14 mouse cellular contexts compared by ENCODE assay signal in the genomic region with DNA sequence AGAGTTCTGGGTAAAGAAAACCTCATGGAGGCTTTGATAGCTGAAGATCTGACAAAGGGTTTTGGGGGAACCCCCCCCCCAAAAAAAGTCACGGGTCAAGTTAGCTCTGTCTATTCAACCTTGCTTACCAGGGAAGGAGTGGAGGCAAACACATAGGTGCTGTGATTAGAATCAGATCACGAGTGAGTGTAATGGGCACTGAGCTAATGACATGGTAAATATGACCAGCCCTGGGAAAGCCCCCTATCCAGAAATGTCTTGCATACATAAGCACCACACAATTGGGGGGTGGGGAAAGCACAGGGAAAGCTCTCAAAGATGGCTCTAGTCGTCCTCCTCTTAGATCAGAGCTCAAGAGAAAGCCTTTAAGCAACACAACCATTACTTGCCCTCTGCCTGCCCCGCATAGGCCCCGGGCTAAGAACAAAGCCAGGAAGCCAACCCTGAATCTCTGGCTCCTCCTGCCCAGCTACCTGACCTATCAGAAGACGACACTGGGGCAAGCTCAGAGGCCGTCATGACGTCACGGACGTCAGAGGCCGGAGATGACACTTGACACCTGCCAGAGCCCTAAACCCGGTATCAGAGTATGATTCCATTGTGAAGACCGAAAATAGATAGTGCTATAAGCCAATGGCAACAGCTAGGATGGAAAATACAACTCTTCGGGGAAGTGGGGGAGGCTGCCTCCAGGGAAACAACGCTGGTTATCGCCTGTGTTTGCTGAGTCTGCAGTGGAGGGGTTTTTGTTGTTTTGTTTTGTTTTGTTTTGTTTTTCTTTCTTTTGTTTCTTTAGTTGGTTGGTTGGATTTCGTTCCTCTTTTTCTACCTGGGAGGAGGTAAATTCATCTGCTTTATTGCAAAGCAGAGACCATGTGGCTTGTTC. TPM values are rescaled to one million over a fixed set of nuclear protein-coding genes. Genes with fewer than 3 reads are reported as not detected.
DNase-seq lines count a peak whose midpoint lies in the region.
"Had no signal": no experiment of that assay in that cellular context is flagged by ENCODE, and none has a peak within 500 bp of the region (broad histone marks: within the 10 kb centered on the region; RNA-seq: fewer than 3 reads in every experiment).

No protein-coding gene starts in this region.

- peak; percentile 22 for DNase-seq in thymus, postnatal 0 days (ENCODE audit: low spot score)
- DNase-seq in thymus, postnatal 25 days: no peak
- DNase-seq in forelimb bud, embryonic 11.5 days (ENCODE audit: low read depth, low spot score): peak; percentile 29
- peak; percentile 18 to 28 for DNase-seq in heart, postnatal 36 days
- DNase-seq in yolk sac, embryonic 10.5 days (ENCODE audit: low spot score): peak; percentile 10
- no peak for DNase-seq in B cell, adult 2 months
- DNase-seq in lung, postnatal 36 days: no peak
- DNase-seq in cerebellum, postnatal 10 days: no peak
- DNase-seq: kidney, postnatal 14 days; thymus, postnatal 4 days had no signal

- intact Hi-C loops in heart, postnatal 36 days (cut with DNase I): no loop called here

RNA-seq across cellular contexts. Expression of gene Il10, which starts 16.4 kb away (rescaled TPM):
- 0.57 TPM in 2 replicates for polyA plus RNA-seq in thymus, postnatal 0 days (2015; fragmentation: Nextera tagmentation; extraction: Ambion mirVana)
- total RNA-seq in heart, postnatal 36 days (2021): not detected
- total RNA-seq: gastrocnemius, adult 8-10 months had no signal
- polyA plus RNA-seq: cortical plate, adult 2 months; liver, embryonic 16.5 days; myocyte had no signal

Comparison
In these comparisons a context has a peak if more than half of its experiments do, and no peak if none do; other contexts are left out.
1. DNase-seq: peak in thymus, postnatal 0 days (single experiment), forelimb bud, embryonic 11.5 days (single experiment), heart, postnatal 36 days (2 of 2) and yolk sac, embryonic 10.5 days (single experiment); none in thymus, postnatal 25 days (single experiment), B cell, adult 2 months (0 of 2), lung, postnatal 36 days (single experiment) and cerebellum, postnatal 10 days (0 of 2).